Mouse (Mus musculus) neural tube, embryonic 10.5 days (tissue): ENCODE measurements around the gene Scgb1c1.
"Not testable (repeated sequence)": the region's sequence is repeated elsewhere in the genome, so short reads cannot be mapped to it uniquely, and the experiment has no call there.

Experiments used
- DNase-seq: peaks from one replicate; pipeline ENCODE4 v3.0.0-alpha.2; 2017; ENCODE audit warnings: low spot score; ENCODE audit errors: extremely low spot score

The Scgb1c1 gene

GRCm38 (mm10) chr7:140879355-140879754, 34.0 kb downstream of the Scgb1c1 start:
- no peak for DNase-seq

- no peak for DNase-seq
Observed at GRCm38 (mm10) chr7:140880419-140880818, 35.1 kb downstream of the Scgb1c1 start.

- no peak for DNase-seq
Observed at GRCm38 (mm10) chr7:140880865-140881515, 35.6 kb downstream of the Scgb1c1 start.

GRCm38 (mm10) chr7:140881696-140882468, 36.5 kb downstream of the Scgb1c1 start, which contains the start of the genes Psmd13 and Sirt3:
Gene Psmd13, plus strand, starts transcription at chr7:140881968.
Gene Sirt3, minus strand, starts transcription at chr7:140882309.
- DNase-seq, result peak; percentile 94

- DNase-seq, result no peak
Observed at GRCm38 (mm10) chr7:140882469-140882803, 37.1 kb downstream of the Scgb1c1 start.

GRCm38 (mm10) chr7:140890636-140891035, 45.3 kb downstream of the Scgb1c1 start:
- not testable (repeated sequence) for DNase-seq

GRCm38 (mm10) chr7:140894031-140894430, 48.7 kb downstream of the Scgb1c1 start:
- no peak for DNase-seq

GRCm38 (mm10) chr7:140894611-140895010, 49.3 kb downstream of the Scgb1c1 start:
- no peak for DNase-seq
